Mouse (Mus musculus) MEL (cell line): ENCODE results near the gene Mdfic. TPM values are rescaled to one million over a fixed set of nuclear protein-coding genes. Genes with fewer than 3 reads are reported as not detected.

Experiments
- DNase-seq: peaks from one replicate; pipeline ENCODE4 v3.0.0; 2011; ENCODE audit warnings: low read depth, low spot score
- H3K27ac ChIP-seq: 2 replicates; pipeline ENCODE4 v1.5.1; 2012; ENCODE audit warnings: low read depth, mild to moderate bottlenecking, control low read depth, low read length, moderate library complexity; ENCODE audit not compliant: control insufficient read depth
- H3K27me3 ChIP-seq, 2 experiments: fragments of 150-350 bp in 1 of 2; sonication (generic) in 1 of 2; 2 replicates each; pipeline ENCODE4 v1.6.1; 2012; ENCODE audit warnings: low read length in 2 of 2, mild to moderate bottlenecking in 2 of 2, improper control_type of control experiment in 1 of 2, moderate library complexity in 1 of 2; ENCODE audit not compliant: insufficient read depth in 2 of 2, control insufficient read depth in 1 of 2
- H3K36me3 ChIP-seq, 2 experiments: 2 replicates each; pipeline ENCODE4 v1.6.1; 2012 to 2014; ENCODE audit warnings: low read length in 2 of 2, improper control_type of control experiment in 1 of 2, inconsistent platforms in 1 of 2, mild to moderate bottlenecking in 1 of 2; ENCODE audit not compliant: insufficient read depth in 2 of 2, control insufficient read depth in 1 of 2
- H3K4me1 ChIP-seq, 2 experiments: fragments of 150-350 bp in 1 of 2; sonication (generic) in 1 of 2; 2 replicates each; pipeline ENCODE4 v1.6.1; 2012; ENCODE audit warnings: low read length in 2 of 2, improper control_type of control experiment in 1 of 2, mild to moderate bottlenecking in 1 of 2; ENCODE audit not compliant: insufficient read depth in 2 of 2, control insufficient read depth in 1 of 2
- H3K4me3 ChIP-seq, 2 experiments: fragments of 150-350 bp in 1 of 2; sonication (generic) in 1 of 2; 2 replicates each; pipeline ENCODE4 v1.5.1; 2012; ENCODE audit warnings: low read depth in 2 of 2, low read length in 2 of 2, mild to moderate bottlenecking in 2 of 2, moderate library complexity in 2 of 2, control low read depth in 1 of 2, improper control_type of control experiment in 1 of 2; ENCODE audit not compliant: control insufficient read depth in 1 of 2, insufficient read depth in 1 of 2
- H3K79me2 ChIP-seq: 2 replicates; pipeline ENCODE4 v1.6.1; 2012; ENCODE audit warnings: mild to moderate bottlenecking, low read length, moderate library complexity; ENCODE audit not compliant: control insufficient read depth, poor library complexity, insufficient read depth
- H3K9ac ChIP-seq: 2 replicates; pipeline ENCODE4 v1.6.1; 2012; ENCODE audit warnings: low read depth, mild to moderate bottlenecking, control low read depth, low read length, moderate library complexity; ENCODE audit not compliant: control insufficient read depth, poor library complexity, severe bottlenecking
- H3K9me3 ChIP-seq: fragments of 150-350 bp; sonication (generic); replicated peaks from 2 replicates; pipeline ENCODE4 v1.6.1; 2012; ENCODE audit warnings: mild to moderate bottlenecking, low read length, improper control_type of control experiment, moderate library complexity; ENCODE audit not compliant: insufficient read depth
- CHD1 ChIP-seq: IDR thresholded peaks from 2 replicates; pipeline ENCODE4 v1.6.1; 2012; ENCODE audit warnings: low read depth, mild to moderate bottlenecking, inconsistent platforms, low read length, improper control_type of control experiment
- CTCF ChIP-seq, 3 experiments: IDR thresholded peaks in 2 of 3; conservative IDR thresholded peaks in 1 of 3; 2 replicates each; pipeline ENCODE4 v1.5.1; 2011 to 2012; ENCODE audit warnings: low read length in 3 of 3, low read depth in 2 of 3, mild to moderate bottlenecking in 2 of 3, improper control_type of control experiment in 1 of 3, inconsistent platforms in 1 of 3, mixed read lengths in 1 of 3, moderate library complexity in 1 of 3; ENCODE audit not compliant: control insufficient read depth in 1 of 3, insufficient read depth in 1 of 3, poor library complexity in 1 of 3, severe bottlenecking in 1 of 3
- EP300 ChIP-seq, 2 experiments: IDR thresholded peaks; 2 replicates each; pipeline ENCODE4 v1.6.1; 2011; ENCODE audit warnings: improper control_type of control experiment in 2 of 2, low read length in 2 of 2, low read depth in 1 of 2, mild to moderate bottlenecking in 1 of 2
- ETS1 ChIP-seq: IDR thresholded peaks from 2 replicates; pipeline ENCODE4 v1.6.1; 2012; ENCODE audit warnings: low read depth, mild to moderate bottlenecking, inconsistent platforms, low read length, improper control_type of control experiment, moderate library complexity
- GABPA ChIP-seq: IDR thresholded peaks from 2 replicates; pipeline ENCODE4 v1.6.1; 2012; ENCODE audit warnings: low read depth, mild to moderate bottlenecking, inconsistent platforms, low read length, improper control_type of control experiment, moderate library complexity
- GATA1 ChIP-seq: IDR thresholded peaks from 2 replicates; pipeline ENCODE4 v1.6.1; 2011; ENCODE audit warnings: low read depth, low read length, improper control_type of control experiment
- MAX ChIP-seq: IDR thresholded peaks from 2 replicates; pipeline ENCODE4 v1.6.1; 2011; ENCODE audit warnings: low read length, improper control_type of control experiment
- MEF2A ChIP-seq: IDR thresholded peaks from 2 replicates; pipeline ENCODE4 v1.6.1; 2014; ENCODE audit warnings: low read depth, mild to moderate bottlenecking, inconsistent platforms, low read length, improper control_type of control experiment; ENCODE audit not compliant: poor library complexity, insufficient replicate concordance, severe bottlenecking; ENCODE audit errors: extremely low read depth
- MXI1 ChIP-seq: IDR thresholded peaks from 2 replicates; pipeline ENCODE4 v1.6.1; 2011; ENCODE audit warnings: mild to moderate bottlenecking, low read depth, low read length, improper control_type of control experiment
- NELFE ChIP-seq: IDR thresholded peaks from 2 replicates; pipeline ENCODE4 v1.6.1; 2011; ENCODE audit warnings: low read depth, low read length, improper control_type of control experiment
- NRF1 ChIP-seq: IDR thresholded peaks from 2 replicates; pipeline ENCODE4 v1.6.1; 2014; ENCODE audit warnings: low read depth, mild to moderate bottlenecking, inconsistent platforms, low read length, improper control_type of control experiment, moderate library complexity; ENCODE audit not compliant: poor library complexity, insufficient read depth, severe bottlenecking
- POLR2AphosphoS2 ChIP-seq: IDR thresholded peaks from 2 replicates; pipeline ENCODE4 v1.6.1; 2011; ENCODE audit warnings: low read length, improper control_type of control experiment
- RCOR1 ChIP-seq: IDR thresholded peaks from 2 replicates; pipeline ENCODE4 v1.6.1; 2012; ENCODE audit warnings: low read depth, mild to moderate bottlenecking, inconsistent platforms, low read length, improper control_type of control experiment
- TAL1 ChIP-seq: IDR thresholded peaks from 2 replicates; pipeline ENCODE4 v1.6.1; 2012; ENCODE audit warnings: mild to moderate bottlenecking, inconsistent platforms, low read length, moderate library complexity, mixed read lengths
- TBP ChIP-seq: IDR thresholded peaks from 2 replicates; pipeline ENCODE4 v1.8.0; 2011; ENCODE audit warnings: low read depth, low read length, improper control_type of control experiment
- TCF12 ChIP-seq: IDR thresholded peaks from 2 replicates; pipeline ENCODE4 v1.6.1; 2014; ENCODE audit warnings: low read depth, mild to moderate bottlenecking, inconsistent platforms, low read length, improper control_type of control experiment, moderate library complexity
- ZC3H11A ChIP-seq: IDR thresholded peaks from 2 replicates; pipeline ENCODE4 v1.6.1; 2012; ENCODE audit warnings: low read depth, mild to moderate bottlenecking, inconsistent platforms, low read length, improper control_type of control experiment
- ZKSCAN1 ChIP-seq: IDR thresholded peaks from 2 replicates; pipeline ENCODE4 v1.6.1; 2012; ENCODE audit warnings: low read depth, mild to moderate bottlenecking, inconsistent platforms, low read length, improper control_type of control experiment, moderate library complexity
- ZMIZ1 ChIP-seq: IDR thresholded peaks from 2 replicates; pipeline ENCODE4 v1.6.1; 2012; ENCODE audit warnings: low read depth, mild to moderate bottlenecking, inconsistent platforms, low read length, improper control_type of control experiment, moderate library complexity
- polyA plus RNA-seq, 2 experiments: library from polyadenylated mRNA; stranded (reverse) in 1 of 2; unstranded in 1 of 2; fragments of >175 nt in 1 of 2; fragments of >200 nt in 1 of 2; gene quantifications; 2 replicates each; pipeline versions ENCODE4 v1.2.1 to v1.2.4; 2012; ENCODE audit warnings: low replicate concordance in 2 of 2, low read depth in 1 of 2; ENCODE audit not compliant: insufficient read length in 2 of 2, insufficient read depth in 1 of 2, missing spikeins in 1 of 2
- total RNA-seq: library from RNA; depleted of rRNA; stranded (reverse); fragments of 300-350 nt; gene quantifications from 2 replicates; pipeline ENCODE4 v1.2.3, GENCODE M21; 2012

Gene Mdfic
- total and polyA plus RNA-seq, 3 experiments = not detected

GRCm38 (mm10) chr6:15758394-15758793 lies 37.9 kb downstream of the Mdfic start:
- Histone ChIP-seq H3K27me3 (no peaks in the 10 kb centered on the region), H3K9me3 (no peaks in the 10 kb centered on the region), H3K4me3 (no peak overlapping the region), H3K79me2 (no peaks in the 10 kb centered on the region), H3K4me1 (no peaks in the 10 kb centered on the region), H3K9ac (no peak overlapping the region), H3K36me3 (no peaks in the 10 kb centered on the region), H3K27ac (no peak overlapping the region)
- TF ChIP-seq ZMIZ1 (no peak), MEF2A (no peak), GATA1 (no peak), NRF1 (no peak), ETS1 (no peak), MAX (no peak), TAL1 (no peak), ZC3H11A (no peak), MXI1 (no peak), GABPA (no peak), CTCF (IDR thresholded peaks at IDR 0.05 in 2 of 3, conservative IDR thresholded peaks at IDR 0.05 in 1 of 3; ENCODE audit: control insufficient read depth in 1 of 3, insufficient read depth in 1 of 3, low read depth in 2 of 3, low read length in 3 of 3, poor library complexity in 1 of 3, severe bottlenecking in 1 of 3) (no peak), CHD1 (no peak), NELFE (no peak), TBP (no peak)
- DNase-seq = no peak

- TF ChIP-seq POLR2AphosphoS2 (no peak), ZMIZ1 (no peak), CHD1 (no peak), RCOR1 (no peak), EP300 (IDR thresholded peaks at IDR 0.05; ENCODE audit: low read depth in 1 of 2, low read length in 2 of 2) (no peak), ETS1 (no peak), MXI1 (no peak), ZC3H11A (no peak), NRF1 (no peak), ZKSCAN1 (no peak), TCF12 (no peak)
- no peaks in the 10 kb centered on the region for H3K79me2 ChIP-seq
- H3K9ac ChIP-seq = no peak overlapping the region
- H3K27me3 ChIP-seq = no peaks in the 10 kb centered on the region
- H3K27ac ChIP-seq = no peak overlapping the region
- no peaks in the 10 kb centered on the region for H3K4me1 ChIP-seq
- no peak overlapping the region for H3K4me3 ChIP-seq
- H3K9me3 ChIP-seq = no peaks in the 10 kb centered on the region
- DNase-seq = no peak
- H3K36me3 ChIP-seq = no peaks in the 10 kb centered on the region
These were observed 40.3 kb downstream of the Mdfic start for GRCm38 (mm10) chr6:15760750-15761149.
